Mouse (Mus musculus): ENCODE data around the gene Naaladl1. TPM values are rescaled to one million over a fixed set of nuclear protein-coding genes. Genes with fewer than 3 reads are reported as not detected.

The Naaladl1 gene
- polyA plus RNA-seq, 1 experiment from 2014 or later, result 3.9 TPM

GRCm38 (mm10) chr19:6157220-6157619 is 51.6 kb downstream of the Naaladl1 start:
- no peak overlapping the region for H3K27ac ChIP-seq (ENCODE audit: low read length)
- WGBS, result 58% methylated on average over 6 of the region's 6 CpGs
- no peaks in the 10 kb centered on the region for H3K27me3 ChIP-seq (ENCODE audit: control insufficient read depth, insufficient read depth, low read length)
- H3K4me1 ChIP-seq (ENCODE audit: control insufficient read depth, insufficient read depth, low read length), result no peaks in the 10 kb centered on the region
- no peaks in the 10 kb centered on the region for H3K9me3 ChIP-seq (replicated peaks; ENCODE audit: control insufficient read depth, low read length)
- H3K36me3 ChIP-seq (ENCODE audit: control insufficient read depth, insufficient read depth), result no peaks in the 10 kb centered on the region
- no peak overlapping the region for H3K9ac ChIP-seq (ENCODE audit: low read length)
- ATAC-seq (replicated peaks; ENCODE audit: extremely low read depth, insufficient read depth, low FRiP score), result no peak
- H3K4me3 ChIP-seq (ENCODE audit: low read length), result no peak overlapping the region
- no peak overlapping the region for H3K4me2 ChIP-seq (ENCODE audit: low read depth, low read length)

DNA sequence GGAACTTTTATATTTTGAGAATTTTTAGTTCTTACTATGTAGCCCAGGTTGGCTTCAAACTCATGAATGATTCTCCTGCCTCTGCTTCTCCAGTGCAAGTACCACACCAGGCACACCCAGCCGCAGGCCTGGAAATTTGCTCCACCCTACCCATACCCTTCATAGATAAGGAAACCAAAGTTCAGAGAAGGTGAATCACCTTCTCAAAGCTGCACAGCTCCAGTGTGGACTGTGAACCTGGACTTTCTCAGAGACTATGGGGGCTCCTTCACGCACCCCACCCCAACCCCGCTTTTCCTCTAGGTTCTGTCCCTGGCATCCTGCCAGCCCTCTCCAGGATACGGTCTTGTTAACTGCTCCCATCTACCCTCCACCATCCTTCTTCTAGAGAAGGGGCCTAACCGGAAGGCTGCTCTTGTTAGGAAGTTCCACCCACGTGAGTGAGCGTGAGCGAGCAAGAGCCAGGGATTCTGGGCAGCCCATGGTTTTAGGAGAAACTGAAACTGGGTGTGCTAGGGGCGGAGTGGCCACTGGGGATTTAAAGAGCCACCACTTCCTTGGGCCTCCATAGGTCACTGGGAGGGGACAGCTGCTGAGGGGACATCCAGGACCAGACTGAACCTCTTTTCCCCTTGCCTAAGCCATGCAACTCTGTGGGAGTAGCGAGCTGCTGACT is 58.4 kb downstream of the Naaladl1 start:
- H3K4me3 ChIP-seq (ENCODE audit: low read length), result no peak overlapping the region
- H3K4me1 ChIP-seq (ENCODE audit: control insufficient read depth, insufficient read depth, low read length), result no peaks in the 10 kb centered on the region
- H3K9me3 ChIP-seq (replicated peaks; ENCODE audit: control insufficient read depth, low read length), result no peaks in the 10 kb centered on the region
- 57% methylated on average over 10 of the region's 10 CpGs for WGBS
- no peak for ATAC-seq (replicated peaks; ENCODE audit: extremely low read depth, insufficient read depth, low FRiP score)
- no peak overlapping the region for H3K27ac ChIP-seq (ENCODE audit: low read length)
- no peaks in the 10 kb centered on the region; the same call in 1 of the 2 replicates for H3K27me3 ChIP-seq (ENCODE audit: control insufficient read depth, insufficient read depth, low read length)
- no peak overlapping the region for H3K9ac ChIP-seq (ENCODE audit: low read length)
- H3K36me3 ChIP-seq (ENCODE audit: control insufficient read depth, insufficient read depth), result no peaks in the 10 kb centered on the region
- no peak overlapping the region for H3K4me2 ChIP-seq (ENCODE audit: low read depth, low read length)

Other genes starting within 250 kb of the Naaladl1 start
- 33.6 and 34.8 TPM in 2 replicates for gene Frmd8, start 230.5 kb upstream of the Naaladl1 start, polyA plus RNA-seq (2015; fragmentation: Nextera tagmentation; extraction: Ambion mirVana)
- gene Slc25a45, start 228.0 kb upstream of the Naaladl1 start, polyA plus RNA-seq (2015; fragmentation: Nextera tagmentation; extraction: Ambion mirVana), result 4.6 and 5.0 TPM in 2 replicates
- 1.5 and 1.6 TPM in 2 replicates for gene Tigd3, start 211.6 kb upstream of the Naaladl1 start, polyA plus RNA-seq (2015; fragmentation: Nextera tagmentation; extraction: Ambion mirVana)
- 97.5 and 103 TPM in 2 replicates for gene Dpf2, start 192.8 kb upstream of the Naaladl1 start, polyA plus RNA-seq (2015; fragmentation: Nextera tagmentation; extraction: Ambion mirVana)
- 12.4 and 12.6 TPM in 2 replicates for gene Cdc42ep2, start 181.0 kb upstream of the Naaladl1 start, polyA plus RNA-seq (2015; fragmentation: Nextera tagmentation; extraction: Ambion mirVana)
- 48.3 and 55.2 TPM in 2 replicates for gene Pola2, start 141.6 kb upstream of the Naaladl1 start, polyA plus RNA-seq (2015; fragmentation: Nextera tagmentation; extraction: Ambion mirVana)
- gene Slc22a20, start 119.6 kb upstream of the Naaladl1 start, polyA plus RNA-seq (2015; fragmentation: Nextera tagmentation; extraction: Ambion mirVana), result 0.07 TPM in 1 of 2 replicates, not detected in the other
- gene Capn1, start 89.9 kb upstream of the Naaladl1 start, polyA plus RNA-seq (2015; fragmentation: Nextera tagmentation; extraction: Ambion mirVana), result 9.5 and 10.0 TPM in 2 replicates
- gene Syvn1, start 59.2 kb upstream of the Naaladl1 start, polyA plus RNA-seq (2015; fragmentation: Nextera tagmentation; extraction: Ambion mirVana), result 15.8 and 18.6 TPM in 2 replicates
- 60.4 and 67.4 TPM in 2 replicates for gene Mrpl49, start 48.0 kb upstream of the Naaladl1 start, polyA plus RNA-seq (2015; fragmentation: Nextera tagmentation; extraction: Ambion mirVana)
- 354 and 453 TPM in 2 replicates for gene Fau, start 47.9 kb upstream of the Naaladl1 start, polyA plus RNA-seq (2015; fragmentation: Nextera tagmentation; extraction: Ambion mirVana)
- 21.8 and 24.7 TPM in 2 replicates for gene Znhit2, start 44.6 kb upstream of the Naaladl1 start, polyA plus RNA-seq (2015; fragmentation: Nextera tagmentation; extraction: Ambion mirVana)
- 6.6 and 8.7 TPM in 2 replicates for gene Tm7sf2, start 37.4 kb upstream of the Naaladl1 start, polyA plus RNA-seq (2015; fragmentation: Nextera tagmentation; extraction: Ambion mirVana)
- gene Vps51, start 28.6 kb upstream of the Naaladl1 start, polyA plus RNA-seq (2015; fragmentation: Nextera tagmentation; extraction: Ambion mirVana), result 49.0 and 50.7 TPM in 2 replicates
- gene Tmem262, start 25.7 kb upstream of the Naaladl1 start, polyA plus RNA-seq (2015; fragmentation: Nextera tagmentation; extraction: Ambion mirVana), result not detected in 2 replicates
- gene Gm28374, start 23.5 kb upstream of the Naaladl1 start, polyA plus RNA-seq (2015; fragmentation: Nextera tagmentation; extraction: Ambion mirVana), result 0.56 and 1.3 TPM in 2 replicates
- gene Zfpl1, start 20.8 kb upstream of the Naaladl1 start, polyA plus RNA-seq (2015; fragmentation: Nextera tagmentation; extraction: Ambion mirVana), result 46.1 and 48.1 TPM in 2 replicates
- gene Cdca5, start 20.8 kb upstream of the Naaladl1 start, polyA plus RNA-seq (2015; fragmentation: Nextera tagmentation; extraction: Ambion mirVana), result 26.9 and 28.1 TPM in 2 replicates
- gene AC131692.1, start 11.4 kb upstream of the Naaladl1 start, polyA plus RNA-seq (2015; fragmentation: Nextera tagmentation; extraction: Ambion mirVana), result 0.30 and 0.49 TPM in 2 replicates
- 32.3 and 33.9 TPM in 2 replicates for gene Sac3d1, start 12.9 kb downstream of the Naaladl1 start, polyA plus RNA-seq (2015; fragmentation: Nextera tagmentation; extraction: Ambion mirVana)
- gene Snx15, start 22.5 kb downstream of the Naaladl1 start, polyA plus RNA-seq (2015; fragmentation: Nextera tagmentation; extraction: Ambion mirVana), result 20.5 and 25.1 TPM in 2 replicates
- gene Batf2, start 35.2 kb downstream of the Naaladl1 start, polyA plus RNA-seq (2015; fragmentation: Nextera tagmentation; extraction: Ambion mirVana), result 0.11 TPM in 1 of 2 replicates, not detected in the other
- 77.2 and 84.5 TPM in 2 replicates for gene Arl2, start 35.8 kb downstream of the Naaladl1 start, polyA plus RNA-seq (2015; fragmentation: Nextera tagmentation; extraction: Ambion mirVana)
- gene Majin, start 78.6 kb downstream of the Naaladl1 start, polyA plus RNA-seq (2015; fragmentation: Nextera tagmentation; extraction: Ambion mirVana), result not detected in 2 replicates
- 0.25 TPM in 1 of 2 replicates, not detected in the other for gene Gpha2, start 120.6 kb downstream of the Naaladl1 start, polyA plus RNA-seq (2015; fragmentation: Nextera tagmentation; extraction: Ambion mirVana)
- 22.6 and 23.4 TPM in 2 replicates for gene Ppp2r5b, start 130.1 kb downstream of the Naaladl1 start, polyA plus RNA-seq (2015; fragmentation: Nextera tagmentation; extraction: Ambion mirVana)
- gene Atg2a, start 135.9 kb downstream of the Naaladl1 start, polyA plus RNA-seq (2015; fragmentation: Nextera tagmentation; extraction: Ambion mirVana), result 8.0 and 8.9 TPM in 2 replicates
- 63.7 and 73.2 TPM in 2 replicates for gene Ehd1, start 170.9 kb downstream of the Naaladl1 start, polyA plus RNA-seq (2015; fragmentation: Nextera tagmentation; extraction: Ambion mirVana)
- gene Cdc42bpg, start 200.7 kb downstream of the Naaladl1 start, polyA plus RNA-seq (2015; fragmentation: Nextera tagmentation; extraction: Ambion mirVana), result 0.64 and 0.67 TPM in 2 replicates
- 45.8 and 47.8 TPM in 2 replicates for gene Men1, start 229.2 kb downstream of the Naaladl1 start, polyA plus RNA-seq (2015; fragmentation: Nextera tagmentation; extraction: Ambion mirVana)
- 17.2 and 18.5 TPM in 2 replicates for gene Map4k2, start 235.4 kb downstream of the Naaladl1 start, polyA plus RNA-seq (2015; fragmentation: Nextera tagmentation; extraction: Ambion mirVana)